Mouse (Mus musculus): ENCODE data around the gene Osgep. TPM values are rescaled to one million over a fixed set of nuclear protein-coding genes. Genes with fewer than 3 reads are reported as not detected.
"Not testable (repeated sequence)": the region's sequence is repeated elsewhere in the genome, so short reads cannot be mapped to it uniquely, and the experiment has no call there.

Gene Osgep
- total RNA-seq (2012; rRNA removed): 19.1 and 34.9 TPM in 2 replicates

DNA sequence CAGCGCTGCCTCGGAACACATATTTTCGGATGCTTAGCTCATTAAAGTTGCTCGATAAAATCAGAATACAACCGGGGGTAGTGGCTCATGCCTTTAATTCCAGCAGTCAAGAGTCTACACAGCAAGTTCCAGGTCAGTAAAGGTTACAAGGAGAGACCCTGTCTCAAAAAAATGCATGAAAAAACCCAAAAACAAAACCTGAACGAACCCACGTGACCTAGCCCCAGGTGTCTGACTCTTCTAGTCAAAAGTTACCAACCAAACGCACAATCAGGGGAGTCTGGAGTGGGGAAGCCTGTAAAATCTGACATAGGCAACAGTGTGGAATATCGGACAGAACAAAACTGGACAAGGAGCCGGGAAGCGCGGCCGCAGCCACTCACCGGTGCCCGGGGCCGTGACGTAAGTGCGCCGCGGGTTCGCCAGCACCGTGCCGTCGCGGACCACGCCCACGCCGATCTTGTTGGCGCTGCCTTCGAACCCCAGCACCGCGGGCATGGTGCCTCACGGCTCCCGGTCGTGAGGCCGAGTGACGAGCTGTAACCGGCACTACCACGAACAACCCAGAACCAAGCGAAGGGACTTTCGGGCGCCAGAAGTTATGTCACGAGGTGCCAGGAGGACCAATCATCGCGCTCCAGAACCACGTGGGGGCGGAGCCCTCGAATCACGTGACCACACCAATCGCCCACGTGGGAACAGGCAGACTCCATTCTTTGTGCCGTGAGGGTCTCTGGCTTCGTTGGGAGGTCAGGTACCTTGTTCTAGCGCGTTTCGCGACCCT is at the start of gene Osgep, which contains the start of gene Apex1:
Gene Osgep (minus strand): TSS at position 613 of the 784 bp plus-strand sequence.
Gene Apex1 (plus strand): TSS at position 688 of the 784 bp plus-strand sequence.
- Histone ChIP-seq H3K4me1 (ENCODE audit: control insufficient read depth in 2 of 2, insufficient read depth in 2 of 2, low read length in 2 of 2, poor library complexity in 1 of 2) (peaks cover 0 to 4% of the 10 kb centered on the region in 2 experiments; a peak in 2 of 4 replicates), H3K9me3 (ENCODE audit: control insufficient read depth, insufficient read depth, low read depth, low read length) (no peaks in the 10 kb centered on the region), H3K36me3 (ENCODE audit: control insufficient read depth, insufficient read depth, low read length, poor library complexity, severe bottlenecking) (peaks cover 36% of the 10 kb centered on the region), H3K9ac (ENCODE audit: insufficient read depth, low read depth, low read length, poor library complexity, severe bottlenecking) (peak within 1 kb of the TSS; percentile 87), H3K4me3 (ENCODE audit: insufficient read depth in 1 of 2, low read depth in 1 of 2, low read length in 2 of 2, poor library complexity in 1 of 2, severe bottlenecking in 1 of 2) (peak within 1 kb of the TSS; percentile 72 to 80), H3K27ac (ENCODE audit: insufficient read depth, low read depth, low read length, poor library complexity, severe bottlenecking) (peak within 1 kb of the TSS; percentile 82)
- DNase-seq (ENCODE audit: low read depth, low spot score): peak; percentile 97
- in situ Hi-C loops (cut with MboI; ENCODE audit: low sequenced_read_pairs in 2 of 2, unreplicated experiment in 2 of 2): no loop called here
- TF ChIP-seq HCFC1 (IDR thresholded peaks at IDR 0.05; ENCODE audit: borderline replicate concordance, insufficient read depth, low read length): 0 out of 2 replicates have a peak, but pooled peaks have one; percentile 43
- no peak for TF ChIP-seq ZNF384 (IDR thresholded peaks at IDR 0.05; ENCODE audit: low read depth, low read length)

GRCm38 (mm10) chr14:50973700-50974099 is 49.0 kb upstream of the Osgep start:
- in situ Hi-C loops (cut with MboI; ENCODE audit: low sequenced_read_pairs in 2 of 2, unreplicated experiment in 2 of 2): no loop called here
- peaks cover 4 to 11% of the 10 kb centered on the region in 2 experiments; a peak in 2 of 4 replicates for H3K4me1 ChIP-seq (ENCODE audit: control insufficient read depth in 2 of 2, insufficient read depth in 2 of 2, low read length in 2 of 2, poor library complexity in 1 of 2)
- no peak overlapping the region for H3K9ac ChIP-seq (ENCODE audit: insufficient read depth, low read depth, low read length, poor library complexity, severe bottlenecking)
- H3K4me3 ChIP-seq (ENCODE audit: insufficient read depth in 1 of 2, low read depth in 1 of 2, low read length in 2 of 2, poor library complexity in 1 of 2, severe bottlenecking in 1 of 2): no peak overlapping the region
- no peak for TF ChIP-seq ZC3H11A (IDR thresholded peaks at IDR 0.05; ENCODE audit: borderline replicate concordance, low read depth, low read length)
- TF ChIP-seq CHD2 (IDR thresholded peaks at IDR 0.05; ENCODE audit: low read depth, low read length): no peak
- TF ChIP-seq MAFK (IDR thresholded peaks at IDR 0.05; ENCODE audit: insufficient read depth, low read depth, low read length): no peak
- TF ChIP-seq HCFC1 (IDR thresholded peaks at IDR 0.05; ENCODE audit: borderline replicate concordance, insufficient read depth, low read length): no peak
- no peak for TF ChIP-seq ZNF384 (IDR thresholded peaks at IDR 0.05; ENCODE audit: low read depth, low read length)
- no peaks in the 10 kb centered on the region for H3K9me3 ChIP-seq (ENCODE audit: control insufficient read depth, insufficient read depth, low read depth, low read length)
- peak overlapping the region; percentile 57; the same call in 1 of the 2 replicates for H3K27ac ChIP-seq (ENCODE audit: insufficient read depth, low read depth, low read length, poor library complexity, severe bottlenecking)
- no peaks in the 10 kb centered on the region for H3K36me3 ChIP-seq (ENCODE audit: control insufficient read depth, insufficient read depth, low read length, poor library complexity, severe bottlenecking)
- no peak for DNase-seq (ENCODE audit: low read depth, low spot score)

GRCm38 (mm10) chr14:50973054-50973453 is 48.4 kb upstream of the Osgep start:
- peak; percentile 53; the same call in 1 of the 2 replicates for TF ChIP-seq ZNF384 (IDR thresholded peaks at IDR 0.05; ENCODE audit: low read depth, low read length)
- H3K4me3 ChIP-seq (ENCODE audit: insufficient read depth in 1 of 2, low read depth in 1 of 2, low read length in 2 of 2, poor library complexity in 1 of 2, severe bottlenecking in 1 of 2); in situ Hi-C loops (cut with MboI; ENCODE audit: low sequenced_read_pairs in 2 of 2, unreplicated experiment in 2 of 2); H3K36me3 ChIP-seq (ENCODE audit: control insufficient read depth, insufficient read depth, low read length, poor library complexity, severe bottlenecking); H3K9me3 ChIP-seq (ENCODE audit: control insufficient read depth, insufficient read depth, low read depth, low read length); H3K9ac ChIP-seq (ENCODE audit: insufficient read depth, low read depth, low read length, poor library complexity, severe bottlenecking); DNase-seq (ENCODE audit: low read depth, low spot score): not testable (repeated sequence)
- H3K27ac ChIP-seq (ENCODE audit: insufficient read depth, low read depth, low read length, poor library complexity, severe bottlenecking): peak overlapping the region; percentile 57; the same call in 1 of the 2 replicates
- peaks cover 4 to 11% of the 10 kb centered on the region in 2 experiments; a peak in 2 of 4 replicates for H3K4me1 ChIP-seq (ENCODE audit: control insufficient read depth in 2 of 2, insufficient read depth in 2 of 2, low read length in 2 of 2, poor library complexity in 1 of 2)

DNA sequence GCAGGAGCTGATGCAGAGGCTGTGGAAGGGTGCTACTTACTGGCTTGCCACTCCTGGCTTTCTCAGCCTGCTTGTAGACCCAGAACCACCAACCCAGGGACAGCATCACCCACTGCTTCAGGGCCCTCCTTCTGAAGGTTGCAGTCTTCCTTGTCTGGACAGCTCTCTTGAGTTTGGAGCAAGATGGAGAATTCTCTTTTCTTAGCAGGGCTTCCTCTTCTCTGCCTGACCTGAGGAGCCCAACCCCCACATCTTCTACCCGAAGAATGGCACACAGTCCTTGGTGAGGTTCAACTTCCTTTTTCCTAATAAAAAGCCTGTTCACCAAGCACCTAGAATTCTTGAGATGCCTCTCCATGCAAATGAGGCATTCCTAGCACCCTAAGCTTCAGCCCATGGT is 46.1 kb upstream of the Osgep start:
- Histone ChIP-seq H3K9ac (ENCODE audit: insufficient read depth, low read depth, low read length, poor library complexity, severe bottlenecking) (no peak overlapping the region), H3K4me3 (ENCODE audit: insufficient read depth in 1 of 2, low read depth in 1 of 2, low read length in 2 of 2, poor library complexity in 1 of 2, severe bottlenecking in 1 of 2) (no peak overlapping the region), H3K27ac (ENCODE audit: insufficient read depth, low read depth, low read length, poor library complexity, severe bottlenecking) (peak overlapping the region; percentile 38; the same call in 1 of the 2 replicates), H3K36me3 (ENCODE audit: control insufficient read depth, insufficient read depth, low read length, poor library complexity, severe bottlenecking) (no peaks in the 10 kb centered on the region), H3K9me3 (ENCODE audit: control insufficient read depth, insufficient read depth, low read depth, low read length) (no peaks in the 10 kb centered on the region), H3K4me1 (ENCODE audit: control insufficient read depth in 2 of 2, insufficient read depth in 2 of 2, low read length in 2 of 2, poor library complexity in 1 of 2) (peaks cover 0 to 8% of the 10 kb centered on the region in 2 experiments; a peak in 1 of 4 replicates)
- no peak for DNase-seq (ENCODE audit: low read depth, low spot score)
- in situ Hi-C loops (cut with MboI; ENCODE audit: low sequenced_read_pairs in 2 of 2, unreplicated experiment in 2 of 2): no loop called here
- no peak for TF ChIP-seq ZC3H11A (IDR thresholded peaks at IDR 0.05; ENCODE audit: borderline replicate concordance, low read depth, low read length)
- no peak for TF ChIP-seq ZNF384 (IDR thresholded peaks at IDR 0.05; ENCODE audit: low read depth, low read length)
- TF ChIP-seq CHD2 (IDR thresholded peaks at IDR 0.05; ENCODE audit: low read depth, low read length): no peak
- TF ChIP-seq HCFC1 (IDR thresholded peaks at IDR 0.05; ENCODE audit: borderline replicate concordance, insufficient read depth, low read length): no peak
- no peak for TF ChIP-seq MAFK (IDR thresholded peaks at IDR 0.05; ENCODE audit: insufficient read depth, low read depth, low read length)

Measured in ES-E14 (cell line).